Mouse (Mus musculus) lung, postnatal 0 days (tissue): ENCODE measurements at regions not wholly inside any gene's neighbourhood (a gene's known extent, or its start where the extent isn't known, plus 50 kb on each side); places are given as distances from the start of the nearest gene placed in this dataset.

ENCODE experiments used
- ATAC-seq: fragments of 200-750 bp; cut with Nextera tagmentation; 2 replicates; pipeline ENCODE4 v1.8.0; 2017; ENCODE audit warnings: moderate library complexity
- DNase-seq: peaks from one replicate; pipeline ENCODE4 v3.0.0-alpha.2; 2016; ENCODE audit warnings: low spot score
- H3K27ac ChIP-seq: fragments of 300-500 bp; sonication (generic); 2 replicates; pipeline ENCODE4 v1.5.1; 2014; ENCODE audit warnings: antibody characterized with exemption, mild to moderate bottlenecking, low read length, mixed read lengths
- H3K27me3 ChIP-seq: fragments of 300-500 bp; sonication (generic); replicated peaks from 2 replicates; pipeline ENCODE4 v1.6.1; 2014; ENCODE audit warnings: low read length, mixed read lengths; ENCODE audit not compliant: insufficient read depth
- H3K36me3 ChIP-seq: fragments of 300-500 bp; sonication (generic); 2 replicates; pipeline ENCODE4 v1.6.1; 2014; ENCODE audit warnings: low read length, mixed read lengths; ENCODE audit not compliant: insufficient read depth
- H3K4me1 ChIP-seq: fragments of 300-500 bp; sonication (generic); 2 replicates; pipeline ENCODE4 v1.6.1; 2014; ENCODE audit warnings: antibody characterized with exemption, low read depth, low read length, mixed read lengths; ENCODE audit not compliant: insufficient read depth
- H3K4me2 ChIP-seq: fragments of 300-500 bp; sonication (generic); replicated peaks from 2 replicates; pipeline ENCODE4 v1.6.1; 2014; ENCODE audit warnings: low read depth, mild to moderate bottlenecking, low read length, moderate library complexity, mixed read lengths
- H3K4me3 ChIP-seq: fragments of 300-500 bp; sonication (generic); 2 replicates; pipeline ENCODE4 v1.5.1; 2014; ENCODE audit warnings: low read depth, low read length
- H3K9ac ChIP-seq: fragments of 300-500 bp; sonication (generic); replicated peaks from 2 replicates; pipeline ENCODE4 v1.6.1; 2014; ENCODE audit warnings: low read depth, mild to moderate bottlenecking
- H3K9me3 ChIP-seq: fragments of 300-500 bp; sonication (generic); 2 replicates; pipeline ENCODE4 v1.6.1; 2016; ENCODE audit warnings: low read length, mixed read lengths
- CTCF ChIP-seq: IDR thresholded peaks from 2 replicates; pipeline ENCODE4 v1.5.1; 2016; ENCODE audit warnings: antibody characterized with exemption, mild to moderate bottlenecking
- EP300 ChIP-seq: IDR thresholded peaks from 2 replicates; pipeline ENCODE4 v1.6.1; 2016; ENCODE audit warnings: antibody characterized with exemption, mild to moderate bottlenecking, control low read depth
- WGBS: fragments of 180-500 bp; shearing (Covaris S2); extraction: QIAGEN DNeasy Blood & Tissue Kit; methylation state at CpG from one replicate; pipeline ENCODE4 v1.1.7; 2014; 5-methylcytosine and 5-hydroxymethylcytosine counted together

- no peak for ATAC-seq
- Histone ChIP-seq H3K36me3 (no peaks in the 10 kb centered on the region), H3K27me3 (no peaks in the 10 kb centered on the region), H3K27ac (no peak overlapping the region), H3K4me2 (no peak overlapping the region), H3K4me3 (no peak overlapping the region), H3K9ac (no peak overlapping the region), H3K4me1 (no peaks in the 10 kb centered on the region), H3K9me3 (no peaks in the 10 kb centered on the region)
- WGBS: 73% methylated on average over 8 of the region's 8 CpGs
- no peak for TF ChIP-seq CTCF
- no peak for DNase-seq
Observed at GRCm38 (mm10) chr2:71663453-71663852, 82.0 kb upstream of the Itga6 start.

GRCm38 (mm10) chr2:71666927-71667326 is 78.5 kb upstream of the Itga6 start:
- no peak overlapping the region for H3K27ac ChIP-seq

GRCm38 (mm10) chr2:71667746-71668145 is 77.7 kb upstream of the Itga6 start:
- H3K27me3 ChIP-seq: no peaks in the 10 kb centered on the region
- H3K4me3 ChIP-seq: no peak overlapping the region
- DNase-seq (no peak), ATAC-seq (no peak)
- no peak overlapping the region for H3K27ac ChIP-seq
- no peak overlapping the region for H3K9ac ChIP-seq
- H3K4me1 ChIP-seq: no peaks in the 10 kb centered on the region
- TF ChIP-seq EP300: no peak
- no peak for TF ChIP-seq CTCF
- no peak overlapping the region for H3K4me2 ChIP-seq
- H3K36me3 ChIP-seq: no peaks in the 10 kb centered on the region
- no peaks in the 10 kb centered on the region for H3K9me3 ChIP-seq
- 80% methylated on average over 3 of the region's 3 CpGs for WGBS

More at GRCm38 (mm10) chr2:71666927-71667326, 78.5 kb upstream of the Itga6 start:
- 74% methylated on average over 2 of the region's 2 CpGs for WGBS
- Histone ChIP-seq H3K9ac (no peak overlapping the region), H3K4me3 (no peak overlapping the region), H3K4me1 (no peaks in the 10 kb centered on the region), H3K9me3 (no peaks in the 10 kb centered on the region), H3K36me3 (no peaks in the 10 kb centered on the region), H3K27me3 (no peaks in the 10 kb centered on the region), H3K4me2 (no peak overlapping the region)
- DNase-seq (no peak), ATAC-seq (no peak)
- no peak for TF ChIP-seq EP300
- TF ChIP-seq CTCF: no peak

GRCm38 (mm10) chr2:71670228-71670790 is 75.1 kb upstream of the Itga6 start:
- ATAC-seq: no peak

GRCm38 (mm10) chr2:71670882-71671281 is 74.5 kb upstream of the Itga6 start:
- H3K27me3 ChIP-seq: no peaks in the 10 kb centered on the region
- peak; percentile 55 for DNase-seq

More at GRCm38 (mm10) chr2:71670228-71670790, 75.1 kb upstream of the Itga6 start:
- H3K9me3 ChIP-seq: no peaks in the 10 kb centered on the region
- WGBS: 68% methylated on average over 6 of the region's 6 CpGs
- H3K27me3 ChIP-seq: no peaks in the 10 kb centered on the region
- DNase-seq: no peak
- no peak overlapping the region for H3K4me2 ChIP-seq
- no peaks in the 10 kb centered on the region for H3K36me3 ChIP-seq
- H3K4me3 ChIP-seq: no peak overlapping the region
- TF ChIP-seq EP300 (no peak), CTCF (no peak)
- peak overlapping the region; percentile 78 for H3K27ac ChIP-seq
- no peaks in the 10 kb centered on the region for H3K4me1 ChIP-seq
- no peak overlapping the region for H3K9ac ChIP-seq

GRCm38 (mm10) chr2:71673087-71673920 is 72.1 kb upstream of the Itga6 start:
- peak overlapping the region; percentile 82 for H3K27ac ChIP-seq
- WGBS: 44% methylated on average over 18 of the region's 18 CpGs
- H3K27me3 ChIP-seq: no peaks in the 10 kb centered on the region
- DNase-seq: peak; percentile 78
- H3K4me2 ChIP-seq: no peak overlapping the region
- H3K9me3 ChIP-seq: no peaks in the 10 kb centered on the region
- H3K4me3 ChIP-seq: no peak overlapping the region
- peak; percentile 91 for ATAC-seq
- H3K36me3 ChIP-seq: no peaks in the 10 kb centered on the region
- H3K4me1 ChIP-seq: no peaks in the 10 kb centered on the region
- TF ChIP-seq EP300 (peak; percentile 72), CTCF (no peak)
- no peak overlapping the region for H3K9ac ChIP-seq

More at GRCm38 (mm10) chr2:71670882-71671281, 74.5 kb upstream of the Itga6 start:
- ATAC-seq: peak; percentile 68
- Histone ChIP-seq H3K9me3 (no peaks in the 10 kb centered on the region), H3K4me3 (no peak overlapping the region), H3K27ac (peak overlapping the region; percentile 78), H3K36me3 (no peaks in the 10 kb centered on the region), H3K4me2 (no peak overlapping the region), H3K9ac (no peak overlapping the region), H3K4me1 (no peaks in the 10 kb centered on the region)
- TF ChIP-seq CTCF (no peak), EP300 (0 out of 2 replicates have a peak, but pooled peaks have one; percentile 44)
- 61% methylated on average over 4 of the region's 4 CpGs for WGBS
